Mouse (Mus musculus): ENCODE results near the gene Smoc1. TPM values are rescaled to one million over a fixed set of nuclear protein-coding genes. Genes with fewer than 3 reads are reported as not detected.
A peak's percentile ranks its signal among the peaks of the same experiment; 100 is the strongest.

Smoc1 gene
- total and polyA plus RNA-seq, 2 experiments from 2014 or later = 24.5 to 28.7 TPM

DNA sequence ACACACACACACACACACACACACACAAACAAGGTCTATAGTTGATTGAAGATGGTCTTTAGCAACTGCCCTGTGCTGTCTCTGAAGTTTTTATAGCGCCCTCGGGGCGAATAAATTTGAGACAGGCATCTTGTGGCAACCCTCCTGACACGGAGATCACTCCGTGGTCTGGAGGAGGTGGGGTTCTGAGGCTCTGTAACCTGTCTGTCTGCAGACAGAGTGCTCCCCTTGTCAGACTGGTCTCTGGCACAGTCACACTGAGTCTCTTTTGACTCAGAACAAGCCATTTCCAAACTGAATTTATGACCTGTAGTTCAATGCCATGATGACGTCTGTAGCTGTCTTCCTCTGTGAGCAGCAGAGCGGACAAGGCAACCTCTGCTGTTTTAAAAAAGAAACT lies 75.1 kb downstream of the Smoc1 start:
- no peaks in the 10 kb centered on the region for H3K36me3 ChIP-seq (ENCODE audit: insufficient read depth, low read length)
- no peaks in the 10 kb centered on the region for H3K9me3 ChIP-seq (ENCODE audit: low read length)
- H3K4me2 ChIP-seq (ENCODE audit: low read depth, low read length, poor library complexity, severe bottlenecking) = no peak overlapping the region
- H3K4me1 ChIP-seq (ENCODE audit: insufficient read depth, low read length) = no peaks in the 10 kb centered on the region
- ATAC-seq (ENCODE audit: low FRiP score) (no peak), DNase-seq (ENCODE audit: low spot score) (no peak)
- 84% methylated on average over 7 of the region's 7 CpGs for WGBS
- no peak overlapping the region for H3K9ac ChIP-seq (replicated peaks; ENCODE audit: low read length, poor library complexity, severe bottlenecking)
- no peak overlapping the region for H3K4me3 ChIP-seq (ENCODE audit: low read depth, low read length)
- H3K27me3 ChIP-seq (ENCODE audit: insufficient read depth, low read length) = no peaks in the 10 kb centered on the region
- no peak overlapping the region for H3K27ac ChIP-seq (ENCODE audit: low read depth, low read length)
- TF ChIP-seq CTCF (IDR thresholded peaks at IDR 0.05) = no peak

- no peak for ATAC-seq (ENCODE audit: low FRiP score)
- 88% methylated on average over 14 of the region's 14 CpGs for WGBS
- Histone ChIP-seq H3K27ac (ENCODE audit: low read depth, low read length) (no peak overlapping the region), H3K4me2 (ENCODE audit: low read depth, low read length, poor library complexity, severe bottlenecking) (no peak overlapping the region), H3K27me3 (ENCODE audit: insufficient read depth, low read length) (no peaks in the 10 kb centered on the region), H3K9ac (replicated peaks; ENCODE audit: low read length, poor library complexity, severe bottlenecking) (no peak overlapping the region), H3K4me3 (ENCODE audit: low read depth, low read length) (no peak overlapping the region), H3K36me3 (ENCODE audit: insufficient read depth, low read length) (no peaks in the 10 kb centered on the region), H3K4me1 (ENCODE audit: insufficient read depth, low read length) (no peaks in the 10 kb centered on the region; the same call in 1 of the 2 replicates), H3K9me3 (ENCODE audit: low read length) (no peaks in the 10 kb centered on the region)
- DNase-seq (ENCODE audit: low spot score) = no peak
- TF ChIP-seq CTCF (IDR thresholded peaks at IDR 0.05) = no peak
Observed at GRCm38 (mm10) chr12:81104546-81104945, 77.9 kb downstream of the Smoc1 start.

GRCm38 (mm10) chr12:81105721-81106633 lies 79.4 kb downstream of the Smoc1 start:
- H3K27me3 ChIP-seq (ENCODE audit: insufficient read depth, low read length) = no peaks in the 10 kb centered on the region
- no peaks in the 10 kb centered on the region for H3K36me3 ChIP-seq (ENCODE audit: insufficient read depth, low read length)
- H3K27ac ChIP-seq (ENCODE audit: low read depth, low read length) = no peak overlapping the region
- DNase-seq (ENCODE audit: low spot score) (peak; percentile 87), ATAC-seq (ENCODE audit: low FRiP score) (0 out of 2 replicates have a peak, but pooled peaks have one; percentile 47)
- TF ChIP-seq CTCF (IDR thresholded peaks at IDR 0.05) = no peak
- WGBS = 81% methylated on average over 12 of the region's 12 CpGs
- H3K4me2 ChIP-seq (ENCODE audit: low read depth, low read length, poor library complexity, severe bottlenecking) = no peak overlapping the region
- no peak overlapping the region for H3K4me3 ChIP-seq (ENCODE audit: low read depth, low read length)
- H3K9me3 ChIP-seq (ENCODE audit: low read length) = no peaks in the 10 kb centered on the region
- H3K4me1 ChIP-seq (ENCODE audit: insufficient read depth, low read length) = no peaks in the 10 kb centered on the region; the same call in 1 of the 2 replicates
- no peak overlapping the region for H3K9ac ChIP-seq (replicated peaks; ENCODE audit: low read length, poor library complexity, severe bottlenecking)

GRCm38 (mm10) chr12:81107278-81108100 lies 80.9 kb downstream of the Smoc1 start:
- no peaks in the 10 kb centered on the region; the same call in 1 of the 2 replicates for H3K4me1 ChIP-seq (ENCODE audit: insufficient read depth, low read length)
- H3K36me3 ChIP-seq (ENCODE audit: insufficient read depth, low read length) = no peaks in the 10 kb centered on the region
- H3K4me3 ChIP-seq (ENCODE audit: low read depth, low read length) = no peak overlapping the region
- no peak overlapping the region for H3K9ac ChIP-seq (replicated peaks; ENCODE audit: low read length, poor library complexity, severe bottlenecking)
- H3K27ac ChIP-seq (ENCODE audit: low read depth, low read length) = no peak overlapping the region
- ATAC-seq (ENCODE audit: low FRiP score) = no peak
- no peak overlapping the region for H3K4me2 ChIP-seq (ENCODE audit: low read depth, low read length, poor library complexity, severe bottlenecking)
- no peak for TF ChIP-seq CTCF (IDR thresholded peaks at IDR 0.05)
- H3K27me3 ChIP-seq (ENCODE audit: insufficient read depth, low read length) = no peaks in the 10 kb centered on the region
- H3K9me3 ChIP-seq (ENCODE audit: low read length) = no peaks in the 10 kb centered on the region
- no peak for DNase-seq (ENCODE audit: low spot score)
- 70% methylated on average over 14 of the region's 14 CpGs for WGBS

- H3K9me3 ChIP-seq (ENCODE audit: low read length) = no peaks in the 10 kb centered on the region
- H3K27ac ChIP-seq (ENCODE audit: low read depth, low read length) = no peak overlapping the region
- no peak overlapping the region for H3K4me3 ChIP-seq (ENCODE audit: low read depth, low read length)
- DNase-seq (ENCODE audit: low spot score) (peak; percentile 11), ATAC-seq (ENCODE audit: low FRiP score) (no peak)
- no peaks in the 10 kb centered on the region for H3K36me3 ChIP-seq (ENCODE audit: insufficient read depth, low read length)
- TF ChIP-seq CTCF (IDR thresholded peaks at IDR 0.05) = no peak
- H3K4me1 ChIP-seq (ENCODE audit: insufficient read depth, low read length) = no peaks in the 10 kb centered on the region; the same call in 1 of the 2 replicates
- H3K9ac ChIP-seq (replicated peaks; ENCODE audit: low read length, poor library complexity, severe bottlenecking) = no peak overlapping the region
- H3K27me3 ChIP-seq (ENCODE audit: insufficient read depth, low read length) = no peaks in the 10 kb centered on the region
- no peak overlapping the region for H3K4me2 ChIP-seq (ENCODE audit: low read depth, low read length, poor library complexity, severe bottlenecking)
- 27% methylated on average over 7 of the region's 7 CpGs for WGBS
Observed at GRCm38 (mm10) chr12:81108600-81109011, 82.0 kb downstream of the Smoc1 start.

All from midbrain, postnatal 0 days (tissue).